Mouse (Mus musculus) right cerebral cortex, adult 18-20 months (tissue): ENCODE data around the gene Ano6.

Experiments
- DNase-seq: peaks from one replicate; pipeline ENCODE4 v3.0.0; 2022; ENCODE audit warnings: mixed read lengths

The Ano6 gene

DNA sequence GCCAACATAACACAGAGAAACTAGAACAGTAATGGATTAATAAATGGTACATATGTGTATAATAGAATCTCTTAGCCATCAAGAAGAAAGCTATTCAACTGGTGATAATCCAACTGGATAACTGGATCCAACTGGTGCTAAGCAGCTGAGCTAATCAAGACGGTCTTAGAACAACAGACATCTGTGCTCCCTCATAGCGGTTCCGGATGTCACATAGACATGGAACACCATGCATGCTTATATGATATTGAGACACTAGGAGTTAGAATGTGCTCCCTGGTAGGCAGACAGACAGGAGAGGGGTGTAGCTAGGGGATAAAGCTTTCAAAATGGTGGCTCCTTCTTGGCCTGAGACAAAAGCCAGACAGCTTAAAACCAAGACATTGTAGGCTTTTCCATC lies 197.3 kb downstream of the Ano6 start:
- no peak for DNase-seq

DNA sequence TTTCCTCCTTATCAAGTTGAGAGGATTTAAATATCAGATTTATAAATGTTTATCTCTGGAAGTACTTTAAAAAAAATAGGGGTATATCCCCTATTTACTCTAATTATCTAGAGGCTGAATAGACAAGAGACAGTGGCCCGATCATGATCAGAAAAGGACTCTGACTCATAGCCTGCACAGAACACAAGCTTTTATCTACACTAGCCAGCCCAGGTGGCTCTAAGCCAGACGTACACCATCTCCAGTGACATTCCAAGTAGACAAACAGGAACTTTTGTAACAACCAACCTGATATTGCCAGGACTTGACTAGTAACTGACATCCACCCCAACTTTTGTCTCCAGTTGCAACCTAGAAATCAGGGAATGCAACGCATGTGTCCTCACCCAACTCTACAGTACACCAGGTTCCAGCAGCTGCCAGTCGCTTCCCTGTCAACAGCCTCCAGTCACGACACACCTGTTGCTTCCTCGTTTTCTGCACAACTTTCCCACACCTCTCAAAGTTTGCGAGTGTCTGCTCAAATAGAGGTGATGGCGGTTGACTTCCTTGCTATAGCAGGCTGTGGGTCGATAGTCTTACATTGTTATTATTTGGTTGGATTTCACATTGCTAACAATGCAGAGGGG lies 199.0 kb downstream of the Ano6 start:
- no peak for DNase-seq

- DNase-seq, result no peak
Measured at GRCm38 (mm10) chr15:96002958-96003601, 212.4 kb downstream of the Ano6 start.

- DNase-seq, result no peak
Measured at GRCm38 (mm10) chr15:96011640-96012390, 221.2 kb downstream of the Ano6 start.

DNA sequence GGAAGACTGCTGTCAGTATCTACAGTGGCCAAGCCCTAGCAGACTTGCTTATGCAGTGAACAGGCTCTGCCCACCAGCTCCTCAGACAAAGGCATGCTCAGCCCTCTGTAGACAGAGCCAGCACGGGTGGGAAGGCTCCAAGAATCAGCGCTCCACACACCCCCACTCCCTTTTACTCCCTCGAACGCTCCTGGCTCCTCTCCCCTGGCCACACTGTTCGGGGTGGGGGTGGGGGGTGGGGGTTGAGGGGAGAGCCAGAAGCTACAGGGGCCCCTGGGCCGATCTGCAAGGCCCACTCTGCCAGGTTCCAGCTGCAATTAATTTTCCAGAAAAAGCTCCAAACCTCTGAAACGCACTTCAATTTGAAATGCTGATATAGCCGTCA lies 221.7 kb downstream of the Ano6 start:
- no peak for DNase-seq

GRCm38 (mm10) chr15:96014501-96014900 lies 223.9 kb downstream of the Ano6 start:
- DNase-seq, result no peak

GRCm38 (mm10) chr15:96020465-96020864 lies 229.8 kb downstream of the Ano6 start:
- DNase-seq, result no peak

GRCm38 (mm10) chr15:96021506-96021905 lies 230.9 kb downstream of the Ano6 start:
- DNase-seq, result peak; percentile 11
